Mouse (Mus musculus) embryo, embryonic 11.5 days (tissue): Measurements from ENCODE around the gene Csk.

Experiments
- DNase-seq: peaks from one replicate; pipeline ENCODE4 v3.0.0-alpha.2; 2012; ENCODE audit warnings: low read depth, low spot score

Csk gene

DNA sequence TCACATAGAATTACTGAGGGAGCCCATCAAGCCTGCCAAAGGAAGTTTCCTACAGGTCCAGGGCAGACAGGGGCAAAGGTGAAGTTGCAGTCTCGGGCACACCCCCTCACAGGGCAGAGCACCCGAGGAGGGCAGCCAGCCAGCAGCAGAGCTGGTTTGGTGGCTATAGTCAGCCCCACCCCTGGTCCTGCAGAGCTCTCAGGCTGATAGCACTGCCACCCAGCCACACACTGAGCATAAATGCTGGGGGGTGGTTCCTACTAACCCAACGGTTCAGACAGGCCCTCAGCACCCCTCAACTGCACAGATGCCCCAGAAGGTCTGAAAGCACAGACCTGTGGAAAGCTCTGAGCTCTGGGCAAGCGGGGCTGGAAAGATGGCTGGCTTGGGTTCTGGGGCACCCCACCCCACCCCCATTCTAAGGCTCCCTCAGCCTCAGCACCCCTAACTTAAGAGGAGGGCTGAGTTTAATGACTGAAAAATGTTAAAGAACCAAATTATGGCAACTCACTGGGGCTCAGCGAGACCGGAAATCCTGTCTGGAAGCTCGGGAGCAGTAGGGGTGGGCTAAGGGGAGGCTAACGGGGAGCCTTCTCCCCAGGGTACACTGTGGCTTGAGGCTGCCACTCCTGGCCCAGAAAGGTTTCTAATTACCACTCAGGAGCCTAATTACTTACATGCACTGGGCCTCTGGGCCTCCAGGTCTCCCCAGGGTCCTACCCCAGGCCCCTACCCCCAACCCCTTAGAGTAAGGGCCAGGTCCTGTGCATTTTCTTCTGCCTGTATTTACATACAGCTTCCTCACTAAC, 14.6 kb downstream of the Csk start:
- no peak for DNase-seq

- DNase-seq, result no peak
Observed at GRCm38 (mm10) chr9:57637741-57638322, 15.6 kb downstream of the Csk start.

- DNase-seq, result no peak
Observed at GRCm38 (mm10) chr9:57637272-57637671, 16.2 kb downstream of the Csk start.

DNA sequence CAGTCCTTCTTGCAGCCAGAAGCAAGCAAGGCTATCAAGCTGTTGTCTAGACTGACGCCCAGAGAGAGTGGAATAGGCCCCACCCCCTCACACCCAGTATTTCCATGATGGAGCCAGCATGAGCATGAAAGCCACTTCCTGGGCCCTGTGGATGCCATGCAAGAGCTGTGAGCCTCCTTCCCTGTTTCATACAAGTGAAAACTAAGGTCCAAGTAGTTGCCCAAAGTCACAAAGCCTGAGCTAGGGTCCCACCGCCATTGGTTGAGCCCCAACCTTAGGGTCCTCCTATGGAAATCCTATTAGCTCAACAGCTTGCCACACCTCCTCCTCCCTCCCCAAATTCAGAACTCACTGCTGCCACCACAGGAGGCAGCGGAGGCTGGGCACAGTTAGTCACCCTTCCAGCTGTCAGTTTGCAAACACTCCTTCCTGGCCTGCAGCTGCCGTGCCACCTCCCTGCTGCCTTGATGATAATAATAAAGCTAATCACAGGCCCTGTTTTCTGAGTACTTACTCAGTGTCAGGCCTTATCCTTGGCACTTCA, 19.9 kb downstream of the Csk start:
- DNase-seq, result no peak

GRCm38 (mm10) chr9:57629118-57629874, 24.1 kb downstream of the Csk start:
- DNase-seq, result peak; percentile 54

GRCm38 (mm10) chr9:57628717-57629116, 24.7 kb downstream of the Csk start:
- DNase-seq, result no peak

DNA sequence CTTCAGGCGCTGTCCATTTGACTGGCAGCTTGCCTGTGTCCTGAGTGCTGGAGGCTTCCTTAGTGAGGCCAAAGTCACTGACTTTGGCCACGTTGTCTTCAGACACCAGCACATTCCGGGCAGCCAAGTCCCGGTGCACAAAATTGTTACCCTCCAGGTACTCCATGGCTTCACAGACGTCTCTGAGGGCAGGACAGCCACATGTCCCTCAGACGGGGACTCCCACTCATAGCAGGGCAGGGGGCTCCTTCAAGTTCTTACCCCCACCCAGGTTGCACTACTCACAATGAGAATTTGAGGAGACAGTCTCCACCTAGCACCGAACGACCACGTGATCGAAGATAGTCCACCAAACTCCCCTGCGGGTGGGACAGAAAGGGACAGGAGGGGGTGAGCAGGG, 25.5 kb downstream of the Csk start:
- no peak for DNase-seq

- no peak for DNase-seq
Observed at GRCm38 (mm10) chr9:57627191-57627590, 26.2 kb downstream of the Csk start.

DNA sequence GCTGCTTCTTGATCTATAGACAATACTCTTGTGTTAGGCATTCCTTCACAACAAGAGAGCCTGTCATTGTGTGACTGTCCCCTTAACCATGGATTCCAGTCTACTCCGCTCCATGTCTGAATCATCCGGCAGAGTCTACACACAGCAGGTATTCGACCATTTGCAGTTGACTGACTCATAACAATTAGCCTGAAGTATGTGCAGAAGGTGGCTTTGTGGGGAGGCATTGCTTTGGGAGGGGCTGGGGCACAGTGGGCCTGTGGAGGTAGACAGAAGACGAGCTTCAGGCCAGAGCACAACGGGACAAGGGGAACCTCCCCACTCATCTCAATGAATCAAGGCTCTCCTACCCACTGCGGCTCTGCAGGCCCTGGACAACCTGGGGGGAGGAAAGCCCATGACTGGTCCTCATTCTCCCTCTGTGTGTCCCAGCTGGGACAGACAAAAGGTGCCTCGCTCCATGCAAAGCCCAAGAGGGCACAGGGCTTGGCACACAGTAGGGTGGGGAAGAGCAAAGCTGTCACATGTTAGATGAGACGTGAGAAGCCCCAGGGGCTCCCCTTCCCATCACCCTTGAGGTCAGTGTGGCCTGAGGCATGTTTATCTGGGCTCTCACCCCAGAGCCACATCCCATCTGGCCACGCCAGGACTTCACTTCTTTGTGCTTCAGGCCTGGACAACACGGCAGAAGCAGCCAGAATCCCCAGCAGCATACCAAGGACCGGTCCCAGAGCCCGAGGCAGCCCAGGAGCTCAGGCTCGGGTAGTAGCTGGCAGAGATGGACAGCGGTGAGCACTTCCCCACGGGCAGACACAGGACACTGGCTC, 27.5 kb downstream of the Csk start:
- no peak for DNase-seq

DNA sequence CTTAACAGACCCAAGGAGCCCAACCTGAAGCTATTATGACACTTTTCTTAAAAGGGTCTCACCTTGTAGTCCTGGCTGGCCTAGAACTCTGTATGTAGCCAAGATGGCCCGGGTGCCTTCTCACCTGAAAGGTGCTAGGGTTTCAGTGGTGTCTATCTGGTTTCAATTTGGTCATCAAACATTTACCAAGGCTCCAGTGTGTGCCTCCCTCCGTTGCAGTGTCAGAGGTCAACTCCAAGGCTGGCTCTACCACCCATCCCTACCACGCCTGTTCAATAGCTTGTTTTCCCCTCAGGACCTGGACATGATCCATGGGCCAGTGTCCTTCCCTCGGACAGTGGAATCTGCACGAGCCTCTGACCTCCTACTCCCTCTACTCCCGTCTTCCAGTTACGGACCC, 29.1 kb downstream of the Csk start:
- DNase-seq, result no peak

GRCm38 (mm10) chr9:57620674-57621073, 32.8 kb downstream of the Csk start, which contains the start of gene Lman1l:
Gene Lman1l (minus strand): TSS chr9:57620774.
- DNase-seq, result no peak

- no peak for DNase-seq
Observed at GRCm38 (mm10) chr9:57618854-57619253, 34.6 kb downstream of the Csk start.

DNA sequence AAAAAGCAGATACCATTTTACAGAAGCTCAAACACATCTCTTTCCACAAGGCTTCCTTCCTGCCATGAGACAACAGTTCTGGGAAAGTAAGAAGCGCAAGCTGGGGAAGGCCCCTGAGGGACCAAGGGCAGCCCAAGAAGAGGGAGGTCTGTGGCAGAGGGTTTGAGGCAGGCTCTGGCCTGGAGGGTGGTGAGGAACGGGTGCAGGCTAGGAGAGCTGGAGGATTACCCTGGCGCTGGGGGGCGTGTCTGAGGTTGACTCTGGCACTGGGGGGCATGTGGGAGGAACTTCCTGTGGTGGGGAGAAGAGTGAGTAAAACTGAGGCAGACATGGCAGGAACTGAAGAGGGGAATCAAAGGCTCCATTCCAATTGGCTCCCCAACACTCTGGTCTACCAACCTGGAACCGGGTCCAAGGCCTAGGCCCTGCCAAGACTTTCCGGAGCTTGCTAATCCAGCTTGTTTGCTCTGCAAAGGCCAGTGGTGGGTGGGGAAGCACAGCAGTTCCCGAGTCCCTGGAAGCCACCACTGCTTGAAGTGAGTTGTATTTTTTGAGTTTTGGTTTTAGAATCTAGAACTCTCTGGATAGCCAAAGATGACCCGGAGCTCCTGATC, 35.8 kb downstream of the Csk start:
- DNase-seq, result no peak

DNA sequence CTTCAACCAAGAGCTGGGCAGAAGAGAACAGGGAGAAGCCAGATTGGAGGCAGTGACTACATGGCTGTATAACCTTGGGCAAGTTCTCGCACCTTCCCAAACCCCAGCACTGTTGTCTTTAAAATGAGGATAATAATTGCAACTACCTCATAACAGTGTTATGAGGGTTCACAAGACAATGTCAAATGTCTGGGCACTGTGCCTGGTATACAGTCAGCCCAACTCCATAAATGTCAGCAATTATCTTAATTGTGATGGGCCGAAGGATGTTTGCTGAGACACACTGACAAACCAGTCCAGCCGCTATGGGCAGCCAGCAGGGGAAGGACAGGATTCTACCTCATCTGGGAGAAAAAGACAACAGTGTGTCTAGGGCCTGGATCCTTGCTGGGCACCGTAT, 38.6 kb downstream of the Csk start:
- no peak for DNase-seq

- no peak for DNase-seq
Observed at GRCm38 (mm10) chr9:57613975-57614374, 39.5 kb downstream of the Csk start.

DNA sequence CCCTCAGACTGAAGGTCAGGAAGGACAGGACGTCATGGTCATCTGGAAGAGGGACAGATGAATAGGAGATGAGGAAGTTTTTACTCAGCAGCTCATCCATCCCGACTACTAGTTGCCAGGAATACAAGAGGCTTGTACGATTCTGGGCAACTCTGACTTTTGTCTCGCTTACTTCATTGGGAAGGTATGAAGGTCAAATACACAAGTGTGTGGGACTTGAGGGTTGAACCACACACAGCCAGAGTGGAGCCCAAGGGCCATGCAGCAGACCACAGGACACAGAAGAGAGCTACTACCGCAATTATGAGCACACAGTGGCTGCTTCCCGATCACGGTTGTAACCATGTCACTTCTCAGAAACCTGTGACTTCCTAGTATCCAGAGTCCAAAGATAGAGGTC, 40.8 kb downstream of the Csk start:
- DNase-seq, result no peak

DNA sequence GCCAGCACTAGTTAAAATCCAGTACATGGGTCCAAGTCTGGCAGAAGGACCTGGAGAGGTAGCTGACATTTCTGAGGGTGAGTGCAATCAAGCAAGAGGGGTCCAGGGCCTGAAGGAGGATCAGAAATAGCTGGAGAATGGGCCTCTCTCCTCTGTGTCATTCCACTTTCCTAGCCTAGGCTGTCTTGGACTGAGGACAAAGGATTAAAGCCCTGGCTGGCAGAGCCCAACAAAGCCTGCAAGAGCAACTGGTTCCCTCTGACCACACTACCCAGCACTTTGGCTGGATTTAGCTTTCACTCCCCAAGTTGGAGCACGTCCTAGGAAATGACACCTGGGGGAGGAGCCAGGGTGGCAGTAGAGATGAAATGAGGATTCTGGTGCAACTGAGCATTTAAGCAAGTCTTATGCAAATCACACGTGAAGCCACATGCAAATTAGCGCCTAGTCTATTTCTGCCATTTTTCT, 43.0 kb downstream of the Csk start:
- no peak for DNase-seq

DNA sequence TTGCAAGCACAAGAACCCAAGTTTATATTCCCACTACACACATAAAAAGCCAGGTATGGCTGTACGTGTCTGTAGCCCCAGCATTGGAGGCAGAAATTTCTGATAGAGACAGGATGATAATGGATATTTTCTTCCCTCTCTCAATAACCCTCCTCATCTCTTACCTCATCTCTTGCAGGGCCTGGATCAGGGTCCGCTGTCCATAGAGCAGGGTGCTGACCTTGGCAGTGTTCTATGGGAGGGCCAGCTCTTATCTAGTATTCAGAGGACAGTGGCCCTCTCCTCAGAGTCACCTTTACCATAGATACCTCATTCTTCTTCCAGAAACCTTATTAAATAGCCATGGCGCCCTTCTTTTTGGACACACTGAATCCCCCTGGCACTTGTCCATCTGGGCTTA, 43.6 kb downstream of the Csk start:
- no peak for DNase-seq

- DNase-seq, result peak; percentile 61
Observed at GRCm38 (mm10) chr9:57606139-57606851, 47.1 kb downstream of the Csk start, which contains the start of gene Cplx3. Gene Cplx3 (minus strand): TSS chr9:57606281.

GRCm38 (mm10) chr9:57605503-57605902, 47.9 kb downstream of the Csk start:
- no peak for DNase-seq
